Mouse (Mus musculus) layer of hippocampus, postnatal 25 days (tissue): ENCODE data around the gene Hs2st1. TPM values are rescaled to one million over a fixed set of nuclear protein-coding genes. Genes with fewer than 3 reads are reported as not detected.
"Not testable (repeated sequence)": the region's sequence is repeated elsewhere in the genome, so short reads cannot be mapped to it uniquely, and the experiment has no call there.

Source experiments
- DNase-seq, 2 experiments: peaks; one replicate each; pipeline ENCODE4 v3.0.0; 2022; ENCODE audit warnings: mixed read lengths in 2 of 2, low spot score in 1 of 2; ENCODE audit errors: extremely low spot score in 1 of 2
- total RNA-seq, 2 experiments: library from RNA; stranded (reverse); gene quantifications; 2 replicates each; pipeline ENCODE4 v1.2.3; 2021

Hs2st1 gene
- total RNA-seq = 10 to 100 TPM; 40.1 to 47.9 TPM

- peak; percentile 79 to 89 for DNase-seq
These were observed at the start of gene Hs2st1, which contains the start of gene Selenof for GRCm38 (mm10) chr3:144570047-144570815. TSS of gene Hs2st1 (minus strand) at chr3:144570181. TSS of gene Selenof (plus strand) at chr3:144570304.

DNA sequence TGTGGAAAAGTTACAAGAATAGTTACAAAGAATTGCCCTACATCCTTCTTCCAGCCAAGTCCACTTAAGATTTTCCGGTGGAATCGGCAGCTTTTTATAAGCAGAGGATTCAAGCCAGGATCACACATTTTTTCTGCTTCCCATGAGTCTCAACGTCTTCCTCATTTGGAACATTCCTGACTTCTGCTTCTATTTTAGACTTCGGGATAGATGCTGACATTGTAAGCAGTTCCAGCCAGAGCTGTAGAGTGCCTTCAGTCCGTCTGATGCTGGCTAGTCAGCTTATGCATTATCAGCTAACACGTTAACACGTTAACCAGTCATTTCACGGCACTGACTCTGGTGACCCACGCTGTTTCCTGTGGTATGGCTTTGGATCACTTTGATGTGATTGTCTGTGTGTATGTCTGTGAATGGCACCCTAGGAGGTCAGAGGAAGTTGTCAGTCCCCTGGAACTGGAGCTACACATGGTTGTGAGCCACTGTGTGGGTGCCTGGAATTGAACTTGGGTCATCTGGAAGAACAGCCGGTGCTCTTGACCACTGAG, 47.7 kb upstream of the Hs2st1 start:
- no peak for DNase-seq

DNA sequence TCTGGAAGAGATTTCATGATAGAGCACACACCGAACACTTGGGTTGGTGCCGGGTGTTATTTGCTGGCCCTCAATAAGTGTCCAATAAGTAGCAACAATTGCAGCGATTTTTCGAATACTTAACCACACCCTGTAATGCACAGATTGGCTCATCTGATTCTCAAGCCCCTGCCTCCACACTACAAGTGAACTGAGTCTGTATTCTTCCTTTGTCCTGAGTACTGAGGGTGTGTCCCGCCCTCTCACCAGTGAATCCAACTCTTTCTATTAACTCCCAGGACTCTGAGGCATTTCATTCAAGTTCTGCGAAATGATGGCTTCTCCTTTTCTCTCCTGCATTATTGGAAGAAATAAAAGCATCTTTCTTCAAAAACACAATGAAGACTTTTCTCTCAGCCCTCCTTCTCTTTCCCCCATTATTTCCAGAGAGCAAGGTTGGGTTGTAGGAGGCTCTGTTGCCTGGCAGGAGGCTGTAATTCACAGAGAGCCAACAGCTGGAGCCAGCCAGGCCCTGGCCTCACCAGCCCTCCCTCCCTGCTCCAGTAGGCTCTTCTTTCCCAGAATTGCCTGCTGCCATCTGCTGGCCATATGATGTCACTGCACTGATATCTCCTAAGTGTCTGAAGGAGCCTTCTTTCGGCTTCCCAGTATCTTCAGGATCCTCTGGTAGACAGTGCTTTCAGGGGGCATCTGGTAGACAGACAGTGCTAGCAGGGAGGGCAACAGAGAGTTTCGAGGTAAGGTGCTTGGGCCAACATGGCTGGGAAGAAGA, 46.9 kb upstream of the Hs2st1 start:
- DNase-seq = peak; percentile 55 to 82

DNA sequence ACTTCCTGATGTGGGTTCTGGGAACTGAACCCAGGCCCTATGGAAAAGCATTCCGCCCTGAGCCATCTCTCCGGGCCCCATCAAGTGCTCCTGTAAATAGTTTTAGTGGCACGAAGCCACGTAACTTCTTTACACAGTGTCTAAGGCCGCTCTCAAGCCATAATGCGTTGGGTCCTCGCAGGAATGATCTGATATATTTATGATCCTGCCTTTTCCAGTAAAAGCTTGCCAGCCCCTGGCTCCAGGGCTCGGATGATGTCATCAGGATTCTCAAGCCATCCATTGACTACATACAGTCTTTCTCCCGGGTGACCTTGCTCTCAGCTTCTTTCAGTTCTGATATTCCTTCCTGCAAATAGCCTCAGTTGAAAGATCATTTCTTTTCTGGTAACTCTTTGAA, 45.5 kb upstream of the Hs2st1 start:
- no peak for DNase-seq

DNA sequence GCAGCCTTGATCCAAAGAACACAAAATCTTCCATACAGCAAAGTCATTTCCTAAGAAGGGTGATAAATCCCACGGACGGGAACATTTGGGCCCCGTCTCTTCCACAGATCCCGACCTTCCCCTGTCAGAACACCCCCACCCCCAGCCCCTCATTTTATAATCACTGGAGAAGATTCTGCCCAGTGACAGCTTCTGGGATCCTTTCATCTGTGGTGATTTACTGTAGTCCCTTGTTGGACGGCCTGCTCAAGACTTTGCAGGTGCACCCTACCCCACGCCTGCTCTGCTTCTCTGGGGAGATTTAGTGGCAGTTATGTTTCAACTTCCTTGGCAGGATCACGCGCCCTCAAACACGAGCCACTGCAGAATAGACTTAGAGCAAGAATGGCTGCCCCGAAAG, 44.7 kb upstream of the Hs2st1 start:
- DNase-seq = no peak

DNA sequence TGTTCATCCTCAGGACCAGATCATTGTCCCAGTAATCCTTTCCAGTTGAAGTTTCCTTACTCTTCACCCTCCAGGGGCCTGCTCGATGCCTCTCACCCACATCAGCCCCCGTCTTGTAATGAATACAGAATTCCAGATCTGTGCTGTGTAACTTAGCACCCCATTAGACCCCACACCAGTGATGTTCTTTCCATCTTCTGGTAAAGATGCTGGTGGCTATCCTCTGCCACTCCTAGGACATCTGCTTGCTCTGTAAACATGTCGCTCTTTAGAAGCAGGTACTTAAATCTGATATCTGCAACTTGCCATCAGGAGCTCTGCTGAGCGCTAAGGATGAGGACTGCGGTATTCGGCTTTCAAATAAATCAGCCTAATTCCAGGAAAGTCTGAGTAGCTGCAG, 44.3 kb upstream of the Hs2st1 start:
- no peak for DNase-seq

DNA sequence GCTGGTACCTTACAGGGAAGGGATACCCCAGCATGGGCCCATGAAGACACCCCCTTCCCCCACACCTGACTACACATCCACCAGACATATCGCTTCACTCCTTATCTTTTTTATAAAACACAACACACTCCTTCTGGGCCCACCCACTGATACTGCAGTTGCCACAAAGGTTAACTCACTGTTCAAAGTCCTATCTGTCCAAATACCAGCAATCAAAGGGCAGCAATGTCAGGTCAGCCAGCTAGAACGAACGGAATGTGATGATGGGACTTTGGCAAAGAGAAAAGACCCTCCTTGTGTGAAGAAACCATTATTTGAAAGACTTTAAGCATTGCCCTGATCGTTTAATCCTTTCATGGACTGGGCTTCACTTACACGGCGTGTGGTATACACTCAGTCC, 42.4 kb upstream of the Hs2st1 start:
- DNase-seq = no peak

DNA sequence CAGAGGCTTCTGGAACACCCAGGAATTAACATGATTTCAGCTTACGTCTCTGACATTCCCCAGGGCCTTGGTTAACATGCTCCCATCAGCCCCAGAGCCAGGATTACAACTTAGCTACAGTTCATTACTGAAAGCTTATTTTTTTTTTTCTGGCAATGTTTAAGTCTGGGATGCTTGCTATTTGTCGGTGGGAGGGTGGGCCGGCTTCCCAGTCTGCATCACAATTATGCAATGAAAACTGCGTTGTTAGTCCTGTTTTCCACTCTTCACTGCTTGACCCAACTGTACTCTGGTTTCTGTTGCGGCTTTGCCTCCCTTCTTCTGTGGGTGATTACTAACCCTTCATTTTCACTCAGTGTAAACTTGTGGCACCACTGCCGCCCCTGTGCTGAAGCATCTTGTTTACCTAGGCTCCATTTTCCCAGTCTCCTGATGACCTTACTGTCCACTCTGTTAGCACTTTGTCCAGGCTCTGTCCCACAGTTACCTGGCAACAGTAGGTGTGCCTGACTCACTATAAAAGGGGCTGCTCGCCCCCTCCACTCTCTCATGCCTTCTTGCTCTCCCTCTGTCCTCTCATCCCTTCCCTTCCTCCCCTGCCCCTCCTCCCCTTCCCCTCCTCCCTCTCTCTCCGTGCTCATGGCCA, 41.8 kb upstream of the Hs2st1 start:
- DNase-seq = no peak

DNA sequence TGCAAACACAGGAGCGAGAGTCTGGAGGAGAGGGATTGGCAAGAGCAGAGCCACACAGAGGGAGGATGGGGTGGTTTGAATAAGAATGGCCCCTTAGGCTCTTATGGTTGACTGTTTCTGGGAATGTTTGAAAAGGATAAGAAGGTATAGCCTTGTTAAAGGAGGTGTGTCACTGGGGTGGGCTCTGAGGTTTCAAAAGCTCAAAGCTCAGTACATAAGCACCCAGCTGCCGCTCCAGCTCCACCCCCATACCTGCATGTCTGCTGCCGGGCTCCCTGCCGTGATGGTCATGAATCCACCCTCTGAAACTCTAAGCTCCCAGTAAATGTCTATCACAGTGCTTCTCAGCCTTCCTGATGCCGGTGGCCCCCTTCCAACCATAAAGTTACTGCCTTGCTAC, 40.8 kb upstream of the Hs2st1 start:
- DNase-seq = no peak

- DNase-seq = no peak
These were observed 38.1 kb upstream of the Hs2st1 start for GRCm38 (mm10) chr3:144608090-144608489.

DNA sequence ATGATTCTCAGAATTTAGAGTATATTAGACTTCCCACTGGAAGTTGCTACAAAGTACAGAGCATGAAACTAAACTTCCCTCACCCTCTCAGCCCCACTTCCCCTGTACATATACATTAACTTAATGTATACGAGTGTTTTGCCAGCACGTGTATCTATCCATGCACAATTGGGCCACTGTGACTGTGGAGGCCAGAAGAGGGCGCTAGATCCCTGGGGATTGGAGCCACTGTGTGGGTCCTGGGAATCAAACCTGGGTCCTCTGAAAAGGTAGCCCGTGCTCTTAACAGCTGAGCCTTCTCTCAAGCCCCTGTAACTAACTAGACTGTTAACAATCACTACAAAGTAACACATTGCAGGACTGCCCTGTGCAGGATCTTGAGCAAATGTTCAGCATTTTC, 36.5 kb upstream of the Hs2st1 start:
- DNase-seq = no peak

DNA sequence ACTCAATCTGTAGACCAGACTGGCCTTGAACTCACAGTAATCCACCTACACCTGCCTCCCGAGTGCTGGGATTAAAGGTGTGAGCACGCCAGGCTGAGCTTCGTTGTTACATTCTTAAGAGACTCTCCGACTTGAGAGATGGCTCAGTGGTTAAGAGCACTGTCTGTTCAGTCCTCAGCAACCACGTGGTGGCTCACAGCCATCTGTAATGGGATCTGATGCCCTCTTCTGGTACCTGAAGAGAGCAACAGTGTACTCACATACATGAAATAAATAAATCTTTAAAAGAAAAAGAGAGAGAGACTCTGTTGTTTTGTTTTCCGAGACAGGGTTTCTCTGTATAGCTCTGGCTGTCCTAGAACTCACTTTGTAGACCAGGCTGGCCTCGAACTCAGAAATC, 35.8 kb upstream of the Hs2st1 start:
- not testable (repeated sequence) for DNase-seq

- DNase-seq = no peak
These were observed 34.2 kb upstream of the Hs2st1 start for GRCm38 (mm10) chr3:144604205-144604604.

DNA sequence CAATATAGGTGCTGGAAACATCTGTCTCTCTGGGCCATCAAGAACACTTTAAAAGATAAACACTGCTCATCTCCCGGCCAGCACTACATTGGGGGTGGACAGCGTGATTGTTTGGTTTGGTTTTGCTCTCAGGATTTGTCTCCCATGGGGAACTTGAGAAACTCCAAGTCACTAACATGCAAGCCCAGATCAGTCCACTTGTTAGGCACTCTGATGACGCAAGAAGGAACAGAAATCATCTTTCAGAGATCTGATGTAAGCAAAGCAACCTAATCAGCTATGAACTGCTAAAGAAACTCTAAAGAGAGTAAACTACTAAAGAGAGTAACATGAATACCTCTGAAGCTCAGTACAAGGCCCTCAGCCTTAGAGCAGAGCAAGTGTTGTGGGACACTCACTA, 33.6 kb upstream of the Hs2st1 start:
- DNase-seq = no peak

- DNase-seq = no peak
These were observed 32.8 kb upstream of the Hs2st1 start for GRCm38 (mm10) chr3:144602819-144603218.

GRCm38 (mm10) chr3:144602413-144602812, 32.4 kb upstream of the Hs2st1 start:
- DNase-seq = no peak

GRCm38 (mm10) chr3:144597790-144598467, 27.9 kb upstream of the Hs2st1 start:
- DNase-seq = no peak

GRCm38 (mm10) chr3:144597121-144597520, 27.1 kb upstream of the Hs2st1 start:
- no peak for DNase-seq

GRCm38 (mm10) chr3:144592992-144593785, 23.2 kb upstream of the Hs2st1 start:
- DNase-seq = no peak
